Mouse (Mus musculus) urinary bladder, postnatal 14 days (tissue): Measurements from ENCODE around the gene Adh5.
"Not testable (repeated sequence)": the region's sequence is repeated elsewhere in the genome, so short reads cannot be mapped to it uniquely, and the experiment has no call there.

Source experiments
- DNase-seq: peaks from one replicate; pipeline ENCODE4 v3.0.0; 2021; ENCODE audit warnings: low spot score

The Adh5 gene

GRCm38 (mm10) chr3:138460260-138460659 is 17.4 kb downstream of the Adh5 start:
- no peak for DNase-seq

- DNase-seq: no peak
Observed at GRCm38 (mm10) chr3:138461832-138462231, 18.9 kb downstream of the Adh5 start.

DNA sequence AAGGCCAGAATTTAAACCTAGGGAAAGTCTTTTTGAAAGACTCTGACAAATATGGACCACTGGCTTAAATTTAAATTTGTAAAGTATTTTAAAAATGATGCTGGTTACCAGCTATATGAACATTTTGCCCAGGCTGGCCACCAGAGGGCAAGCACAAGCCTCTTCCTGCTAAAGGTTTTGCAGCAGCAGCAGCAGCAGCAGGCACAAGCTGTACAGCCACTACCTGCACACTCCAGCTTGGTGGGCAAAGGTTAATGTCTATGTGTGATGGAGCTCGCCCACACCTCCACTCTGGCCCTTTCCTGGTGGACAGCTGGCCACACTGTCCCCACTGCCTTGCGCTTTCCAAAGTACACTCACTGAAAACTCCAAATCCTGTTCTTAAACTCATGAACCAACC is 20.2 kb downstream of the Adh5 start:
- DNase-seq: peak; percentile 19

DNA sequence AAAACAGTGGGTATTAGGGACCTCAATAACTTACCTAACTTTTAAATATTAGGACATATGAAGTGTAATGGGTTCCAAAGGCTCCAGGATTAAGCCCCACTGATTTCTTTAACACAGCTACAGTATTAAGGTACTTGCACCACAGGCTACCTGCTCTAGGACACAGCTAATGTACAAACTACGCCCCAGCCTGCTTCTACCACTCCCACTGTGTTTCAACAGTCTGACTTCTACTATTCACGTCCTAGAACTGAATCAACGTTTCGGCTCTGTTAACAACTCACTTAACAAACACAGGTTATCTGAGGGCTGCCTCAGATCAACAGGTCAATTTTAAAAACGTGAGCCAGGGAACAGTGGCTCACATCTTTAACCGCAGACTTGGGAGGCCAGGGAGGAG is 20.9 kb downstream of the Adh5 start:
- DNase-seq: no peak

GRCm38 (mm10) chr3:138464573-138465147 is 21.8 kb downstream of the Adh5 start:
- no peak for DNase-seq

- not testable (repeated sequence) for DNase-seq
Observed at GRCm38 (mm10) chr3:138466656-138467055, 23.8 kb downstream of the Adh5 start.

- DNase-seq: no peak
Observed at GRCm38 (mm10) chr3:138471066-138471465, 28.2 kb downstream of the Adh5 start.

- no peak for DNase-seq
Observed at GRCm38 (mm10) chr3:138479489-138479888, 36.6 kb downstream of the Adh5 start.

- DNase-seq: no peak
Observed at GRCm38 (mm10) chr3:138481526-138482284, 38.8 kb downstream of the Adh5 start.

GRCm38 (mm10) chr3:138483240-138483639 is 40.3 kb downstream of the Adh5 start:
- no peak for DNase-seq

GRCm38 (mm10) chr3:138488584-138489326 is 45.9 kb downstream of the Adh5 start:
- peak; percentile 35 for DNase-seq

DNA sequence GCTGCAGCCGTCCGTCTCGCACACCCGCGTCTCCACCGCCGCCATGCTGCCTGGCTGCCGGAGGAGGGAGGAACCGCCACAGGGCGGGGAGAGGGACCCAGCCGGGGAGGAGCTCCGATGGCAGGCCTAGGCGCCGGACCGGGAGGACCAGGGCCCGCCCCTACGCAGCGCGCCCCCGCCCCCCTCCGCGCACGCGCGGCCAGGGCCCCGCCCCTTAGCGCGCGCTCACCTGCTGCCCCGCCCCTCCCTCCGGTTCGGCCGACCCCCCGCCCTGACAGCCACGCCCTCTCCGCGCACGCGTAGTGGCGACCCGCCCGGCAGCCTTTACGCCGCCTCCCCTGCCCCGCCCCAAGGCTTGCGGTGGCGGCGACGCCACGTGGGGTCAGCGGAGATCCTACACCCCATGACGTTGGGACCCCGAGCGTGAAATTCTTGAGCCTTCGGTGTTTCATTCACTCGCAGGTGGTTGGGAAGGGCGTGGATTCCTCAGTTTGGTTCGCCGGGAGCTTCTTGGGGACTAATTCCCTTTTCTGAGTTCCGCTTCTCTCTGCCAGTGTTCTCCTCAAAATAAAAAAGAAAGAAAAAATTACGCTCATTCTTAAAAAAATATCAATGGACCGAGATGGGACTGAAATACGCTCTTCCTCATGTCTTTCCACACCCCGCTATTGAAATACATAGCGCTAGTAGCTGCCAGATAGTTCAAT is 46.6 kb downstream of the Adh5 start, which contains the start of gene Metap1:
Gene Metap1 (minus strand): TSS at position 189 of the 707 bp plus-strand sequence.
- DNase-seq: peak; percentile 97

DNA sequence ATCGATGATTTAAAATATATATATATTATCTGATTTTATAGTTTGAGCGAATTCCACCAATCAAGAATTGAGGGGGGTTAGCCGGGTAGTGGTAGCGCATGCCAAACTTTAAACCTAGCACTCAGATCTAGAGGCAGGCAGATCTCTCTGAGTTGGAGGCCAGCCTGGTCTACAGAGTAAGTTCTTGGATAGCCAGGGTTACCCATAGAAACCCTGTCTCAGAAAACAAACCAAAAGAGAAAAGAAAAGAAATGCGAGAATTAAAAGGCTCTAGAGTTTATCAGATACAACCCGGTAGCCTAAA is 47.1 kb downstream of the Adh5 start:
- no peak for DNase-seq

DNA sequence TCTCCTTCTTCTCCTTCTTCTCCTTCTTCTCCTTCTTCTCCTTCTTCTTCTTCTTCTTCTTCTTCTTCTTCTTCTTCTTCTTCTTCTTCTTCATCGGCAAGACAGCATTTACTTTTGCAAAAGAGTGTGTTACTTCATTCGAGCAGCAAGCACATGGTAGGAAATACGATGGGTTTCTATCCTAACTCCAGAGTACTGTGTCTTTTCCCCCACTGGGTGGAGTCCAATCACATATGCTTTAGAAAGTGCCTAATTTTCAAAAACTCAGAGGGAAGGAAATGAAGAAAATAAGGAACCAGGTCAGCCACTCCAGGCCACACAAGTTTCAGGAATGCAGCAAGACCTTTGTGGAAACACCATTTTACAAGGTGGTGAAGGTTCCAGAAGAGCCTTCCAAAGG is 50.8 kb downstream of the Adh5 start:
- no peak for DNase-seq

GRCm38 (mm10) chr3:138494565-138494964 is 51.7 kb downstream of the Adh5 start:
- no peak for DNase-seq

- no peak for DNase-seq
Observed at GRCm38 (mm10) chr3:138495166-138496145, 52.6 kb downstream of the Adh5 start.

- DNase-seq: no peak
Observed at GRCm38 (mm10) chr3:138498731-138499130, 55.8 kb downstream of the Adh5 start.

- DNase-seq: no peak
Observed at GRCm38 (mm10) chr3:138499854-138500740, 57.2 kb downstream of the Adh5 start.

DNA sequence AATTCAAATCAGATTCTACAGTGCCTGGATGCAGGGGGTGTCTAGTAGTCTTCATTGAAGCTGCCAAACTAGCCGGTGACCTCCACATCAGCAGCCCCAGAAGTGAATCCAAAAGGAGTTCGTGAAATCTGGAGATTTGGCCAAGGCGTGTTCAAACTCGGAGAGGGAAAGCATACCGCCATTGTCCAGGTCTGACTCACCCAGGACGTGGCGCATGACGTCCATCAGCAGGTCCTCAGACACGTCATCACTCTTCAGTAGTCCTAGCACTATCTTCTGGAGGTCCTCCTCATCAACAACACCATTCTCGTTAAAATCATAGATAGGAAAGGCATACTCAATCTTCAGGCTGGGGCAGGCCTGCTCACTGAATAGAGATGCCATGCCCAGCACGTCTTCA is 60.9 kb downstream of the Adh5 start:
- no peak for DNase-seq
